Mouse (Mus musculus) cerebral cortex, adult 2 months (tissue): Measurements from ENCODE around the gene Mapk14.

ENCODE experiments used
- WGBS: fragments of 180-500 bp; shearing (Covaris S2); methylation state at CpG from one replicate; pipeline ENCODE4 v1.1.7; 2018; 5-methylcytosine and 5-hydroxymethylcytosine counted together

Mapk14 gene

GRCm38 (mm10) chr17:28739244-28739643 lies 48.1 kb downstream of the Mapk14 start:
- WGBS = 96% methylated on average over 6 of the region's 6 CpGs

- WGBS = 58% methylated on average over 11 of the region's 11 CpGs
Observed at GRCm38 (mm10) chr17:28743145-28743866, 52.2 kb downstream of the Mapk14 start.

DNA sequence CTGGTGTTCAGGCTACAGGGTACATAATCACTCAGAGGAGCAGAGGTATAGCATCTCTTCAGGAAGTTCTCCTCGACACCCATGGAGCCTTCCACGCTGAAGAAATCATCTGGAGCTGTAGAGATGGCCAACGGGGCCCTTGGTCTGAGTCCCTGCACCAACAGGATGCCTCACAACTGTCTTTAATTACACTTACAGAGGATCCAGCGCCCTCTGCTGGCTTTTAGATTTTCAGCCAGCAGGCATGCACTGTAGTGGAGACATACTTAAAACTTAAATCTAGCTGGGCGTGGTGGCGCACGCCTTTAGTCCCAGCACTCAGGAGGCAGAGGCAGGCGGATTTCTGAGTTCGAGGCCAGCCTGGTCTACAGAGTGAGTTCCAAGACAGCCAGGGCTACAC lies 52.8 kb downstream of the Mapk14 start:
- 91% methylated on average over 9 of the region's 9 CpGs for WGBS

GRCm38 (mm10) chr17:28745773-28746172 lies 54.6 kb downstream of the Mapk14 start:
- WGBS = 44% methylated on average over 6 of the region's 6 CpGs

DNA sequence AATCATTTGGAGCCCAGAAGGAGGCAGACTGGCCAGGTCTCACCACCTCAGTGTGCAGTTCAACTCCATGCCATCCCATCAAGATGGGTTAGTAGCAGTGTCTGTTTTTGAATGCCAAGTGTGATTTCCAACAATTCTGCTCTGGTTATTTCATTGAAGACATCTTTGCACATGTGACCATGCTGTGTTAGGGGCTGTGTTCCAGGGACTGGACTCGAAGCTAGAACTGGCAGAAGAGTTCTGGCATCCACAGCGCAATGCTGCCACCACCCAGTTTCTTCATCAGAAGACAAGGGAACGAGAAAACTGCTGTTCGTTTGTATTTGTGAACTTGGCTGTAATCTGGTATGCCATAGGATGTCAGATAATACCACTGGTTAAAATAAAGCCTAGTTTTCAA lies 56.9 kb downstream of the Mapk14 start:
- 52% methylated on average over 4 of the region's 4 CpGs for WGBS

GRCm38 (mm10) chr17:28750580-28750979 lies 59.5 kb downstream of the Mapk14 start:
- 52% methylated on average over 6 of the region's 6 CpGs for WGBS

- WGBS = 72% methylated on average over 5 of the region's 5 CpGs
Observed at GRCm38 (mm10) chr17:28756447-28756846, 65.3 kb downstream of the Mapk14 start.

DNA sequence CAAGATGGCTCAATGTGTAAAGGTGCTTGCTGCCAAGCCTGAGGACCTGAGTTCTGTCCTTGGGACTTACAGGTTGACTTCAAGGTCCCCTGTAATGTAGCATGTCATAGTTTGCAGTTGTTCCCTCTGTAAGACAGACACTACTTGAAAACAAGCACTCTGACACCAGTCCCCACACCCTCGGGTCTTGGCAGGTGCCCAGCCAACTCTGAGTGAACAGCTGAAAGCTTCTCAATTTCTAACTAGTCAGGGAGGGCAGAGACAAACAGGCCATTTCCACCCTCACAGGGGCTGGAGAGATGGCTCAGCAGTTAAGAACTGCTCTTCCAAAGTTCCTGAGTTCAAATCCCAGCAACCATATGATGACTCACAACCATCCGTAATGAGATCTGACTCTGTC lies 66.3 kb downstream of the Mapk14 start:
- 54% methylated on average over 2 of the region's 2 CpGs for WGBS

DNA sequence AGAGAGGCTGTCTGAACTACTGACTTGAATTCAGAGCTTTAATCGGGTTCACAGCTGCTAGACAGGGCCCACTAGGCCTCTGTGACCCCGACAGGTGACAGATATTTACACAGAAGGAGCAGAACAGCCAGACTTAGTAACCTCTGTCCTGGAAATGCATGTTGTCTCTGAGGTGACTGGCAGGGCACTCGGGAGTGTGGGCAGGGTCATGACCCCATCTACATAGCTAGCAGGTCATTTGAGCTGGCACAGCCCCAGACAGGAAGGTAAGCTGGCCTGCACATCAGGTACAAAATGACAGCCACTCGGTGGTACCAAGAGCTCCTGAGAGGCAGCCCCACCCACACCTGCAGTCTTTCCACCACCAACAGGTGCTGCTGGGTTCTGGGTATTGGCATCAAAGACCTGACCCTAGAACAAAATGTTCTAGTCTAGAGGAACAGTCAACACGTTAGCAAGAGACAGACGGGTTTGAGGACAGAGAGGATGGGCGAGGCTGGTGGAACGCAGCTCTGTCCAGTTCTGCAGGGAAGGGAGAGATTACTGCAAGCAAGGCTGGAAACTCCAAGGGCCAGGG lies 69.7 kb downstream of the Mapk14 start:
- 82% methylated on average over 8 of the region's 8 CpGs for WGBS

DNA sequence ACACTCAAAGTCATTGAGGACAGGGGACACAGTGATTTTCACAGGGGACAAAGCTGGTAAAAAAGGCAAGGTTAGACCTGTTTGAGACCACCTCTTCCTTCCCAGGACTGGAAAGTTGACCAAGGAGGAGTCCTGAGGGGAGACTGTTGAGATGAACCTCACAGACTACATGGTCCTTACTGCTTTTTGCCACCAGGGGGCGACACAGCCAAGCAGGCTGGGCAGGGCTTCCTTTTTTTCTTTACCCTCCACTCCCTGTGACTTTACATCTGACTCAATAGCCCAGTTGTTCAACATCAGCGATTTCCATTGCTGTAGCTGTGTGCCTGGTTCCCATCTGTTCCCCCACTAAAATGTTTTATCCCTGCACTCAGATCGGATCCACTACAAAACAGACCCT lies 70.7 kb downstream of the Mapk14 start:
- 7% methylated on average over 3 of the region's 3 CpGs for WGBS

DNA sequence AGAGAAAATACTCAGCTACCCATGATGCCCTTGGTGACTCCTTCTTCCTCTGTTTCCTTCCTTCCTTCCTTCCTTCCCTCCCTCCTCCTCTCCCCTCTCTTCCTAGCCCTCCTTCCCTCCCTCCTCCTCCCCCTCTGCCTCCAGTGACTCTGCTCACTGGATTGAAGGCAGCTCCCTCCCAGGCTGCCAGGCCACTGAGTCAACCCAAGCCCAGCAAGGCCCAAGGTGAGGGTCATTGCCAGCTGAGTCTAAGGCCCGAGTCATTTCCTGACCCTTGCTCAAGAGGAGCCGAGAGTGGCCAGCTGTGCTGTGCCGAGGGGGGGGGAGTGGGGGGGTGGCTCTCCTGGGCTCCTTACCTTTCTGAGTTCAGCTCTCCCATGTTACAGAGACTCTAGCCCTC lies 75.1 kb downstream of the Mapk14 start:
- 74% methylated on average over 3 of the region's 3 CpGs for WGBS

DNA sequence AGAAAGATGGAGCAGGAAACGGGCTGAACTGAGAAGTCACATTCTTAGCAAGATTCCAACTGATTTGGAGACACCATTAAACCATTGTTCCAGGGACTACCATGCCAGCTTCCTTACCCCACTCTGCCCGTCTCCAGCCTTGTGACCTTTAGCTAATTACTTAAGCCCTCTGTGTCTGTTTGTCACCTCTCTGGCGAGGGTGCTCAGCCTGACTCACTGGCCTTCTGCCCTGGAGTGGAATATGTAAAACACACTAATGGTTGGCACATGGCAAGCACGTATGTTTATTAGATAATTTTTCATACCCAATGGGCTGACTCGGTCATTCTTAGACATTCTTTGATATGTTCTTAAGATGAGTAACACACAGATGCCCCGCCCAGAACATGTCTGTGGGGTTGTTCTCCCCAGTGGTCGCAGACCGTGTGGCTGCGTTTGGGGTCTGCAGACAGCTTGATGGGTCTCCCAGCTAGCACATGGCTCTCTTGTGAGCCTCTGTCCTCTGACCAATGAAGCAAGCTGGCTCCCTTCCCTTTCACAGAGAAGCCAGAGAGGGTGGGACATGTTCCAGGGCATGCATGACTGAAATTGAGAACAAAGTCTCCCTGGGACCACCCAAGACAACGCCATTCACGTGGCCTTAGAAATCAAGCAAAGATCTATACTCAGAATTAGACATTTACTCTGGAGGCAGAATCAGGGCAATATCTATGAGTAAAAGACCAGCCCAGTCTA lies 75.8 kb downstream of the Mapk14 start:
- WGBS = 78% methylated on average over 11 of the region's 11 CpGs

DNA sequence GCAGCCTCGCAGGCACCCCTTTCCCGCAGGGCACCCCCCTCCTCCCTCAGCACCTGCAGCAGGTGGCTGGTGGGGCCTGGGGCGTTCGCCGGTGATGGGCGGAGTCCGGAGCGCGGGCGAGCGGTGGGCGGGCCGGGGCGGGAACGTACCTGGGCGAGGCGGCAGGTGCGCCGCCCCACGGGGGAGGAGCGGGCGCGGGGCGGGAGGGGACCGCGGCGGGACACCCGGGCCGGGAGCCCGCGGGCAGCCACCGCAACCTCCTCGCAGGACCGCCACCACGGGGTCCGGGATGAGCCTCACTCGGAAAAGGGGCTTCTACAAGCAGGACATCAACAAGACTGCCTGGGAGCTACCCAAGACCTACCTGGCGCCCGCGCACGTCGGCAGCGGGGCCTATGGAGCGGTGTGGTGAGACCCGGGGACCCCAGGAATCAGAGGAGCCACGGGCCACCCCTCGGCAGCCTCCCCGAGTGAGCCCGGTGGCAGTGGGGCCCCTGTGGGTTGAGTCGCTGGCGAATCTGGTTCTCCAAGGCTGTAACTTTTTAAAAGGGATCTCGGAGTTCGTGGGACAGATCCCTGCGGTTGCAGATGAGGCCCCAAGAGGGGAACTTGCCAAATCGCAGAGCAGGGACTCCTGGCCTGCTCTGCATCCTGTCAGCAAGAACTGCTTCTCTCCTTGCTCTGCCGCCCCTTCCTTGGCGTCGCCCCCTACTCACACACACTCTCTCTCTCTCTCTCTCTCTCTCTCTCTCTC lies 78.2 kb downstream of the Mapk14 start, which contains the start of gene Mapk13:
Gene Mapk13 (plus strand): TSS at position 177 of the 754 bp plus-strand sequence.
- 3% methylated on average over 54 of the region's 58 CpGs for WGBS

DNA sequence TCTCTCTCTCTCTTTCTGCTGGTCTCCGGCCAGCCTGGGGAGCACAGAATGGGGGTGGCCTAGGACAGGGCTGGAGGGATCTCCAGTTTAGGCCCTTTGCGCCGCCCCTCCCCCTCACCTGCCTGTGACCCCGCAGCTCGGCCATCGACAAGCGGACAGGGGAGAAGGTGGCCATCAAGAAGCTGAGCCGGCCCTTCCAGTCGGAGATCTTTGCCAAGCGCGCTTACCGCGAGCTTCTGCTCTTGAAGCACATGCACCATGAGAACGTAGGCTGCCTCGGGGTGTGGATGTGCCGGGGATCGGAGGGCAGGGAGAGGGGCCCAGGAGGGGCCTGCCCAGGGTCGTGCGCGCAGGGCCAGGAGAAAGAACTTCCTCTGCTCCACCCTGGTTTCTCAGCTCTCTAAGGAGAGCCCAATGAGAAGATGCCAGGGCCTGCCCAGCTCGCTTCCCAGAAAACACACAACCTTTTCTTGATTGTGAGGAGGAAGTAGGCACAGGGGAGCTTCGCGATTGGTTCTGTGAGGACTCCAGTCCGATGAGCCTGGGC lies 78.8 kb downstream of the Mapk14 start:
- WGBS = 4% methylated on average over 24 of the region's 24 CpGs

DNA sequence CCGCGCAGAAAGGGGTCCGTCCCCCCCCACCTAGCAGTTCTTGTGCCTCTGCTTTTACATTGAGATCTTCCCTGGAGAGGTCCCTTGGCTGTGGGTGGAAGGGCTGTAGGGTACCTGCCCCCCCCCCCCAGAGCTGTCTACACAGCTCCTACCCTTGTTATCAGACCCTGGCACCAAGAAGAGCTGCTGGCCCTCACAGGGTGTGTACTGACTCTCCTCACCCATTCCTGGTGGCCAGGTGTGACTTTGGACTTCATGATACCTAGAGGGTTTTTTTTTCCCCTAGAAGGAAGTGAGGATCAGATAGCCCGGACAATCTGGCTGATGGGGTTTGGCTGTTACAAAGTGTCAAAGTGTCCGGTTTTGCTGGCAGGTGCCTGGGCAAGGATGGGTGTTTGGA lies 80.2 kb downstream of the Mapk14 start:
- WGBS = 97% methylated on average over 5 of the region's 5 CpGs

DNA sequence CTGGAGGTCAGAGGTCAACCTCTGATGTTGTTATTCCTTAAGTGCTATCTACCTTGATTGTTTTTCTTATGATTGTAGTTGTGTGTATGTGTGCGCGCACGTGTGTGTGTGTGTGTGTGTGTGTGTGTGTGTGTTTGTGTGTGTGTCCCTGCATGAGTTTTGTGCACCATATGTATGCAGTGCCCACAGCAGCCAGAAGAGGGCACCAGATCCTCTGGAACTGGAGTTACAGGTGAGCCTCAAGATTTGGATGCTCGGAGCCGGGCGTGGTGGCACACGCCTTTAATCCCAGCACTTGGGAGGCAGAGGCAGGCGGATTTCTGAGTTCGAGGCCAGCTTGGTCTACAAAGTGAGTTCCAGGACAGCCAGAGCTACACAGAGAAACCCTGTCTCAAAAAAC lies 83.2 kb downstream of the Mapk14 start:
- WGBS = 96% methylated on average over 9 of the region's 9 CpGs

GRCm38 (mm10) chr17:28775161-28775560 lies 84.0 kb downstream of the Mapk14 start:
- 73% methylated on average over 4 of the region's 4 CpGs for WGBS

DNA sequence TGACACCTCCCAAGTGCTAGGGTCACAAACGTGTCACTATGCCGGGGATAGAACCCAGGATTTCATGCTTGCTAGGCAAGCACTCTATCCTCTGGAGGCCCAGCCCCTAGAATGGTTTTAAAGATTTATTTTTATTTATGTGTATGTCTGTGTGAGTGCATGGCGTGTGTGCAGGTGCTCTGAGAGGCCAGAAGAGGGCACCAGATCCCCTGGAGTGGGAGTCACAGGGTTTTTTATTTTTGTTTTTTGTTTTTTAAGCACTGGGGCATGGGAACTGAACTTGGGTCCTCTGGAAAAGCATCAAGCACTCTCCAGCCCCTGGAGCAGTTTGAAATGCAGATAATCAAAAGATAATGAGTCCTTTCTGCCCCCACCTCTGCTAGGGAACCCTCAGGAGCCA lies 85.7 kb downstream of the Mapk14 start:
- 92% methylated on average over 3 of the region's 3 CpGs for WGBS

DNA sequence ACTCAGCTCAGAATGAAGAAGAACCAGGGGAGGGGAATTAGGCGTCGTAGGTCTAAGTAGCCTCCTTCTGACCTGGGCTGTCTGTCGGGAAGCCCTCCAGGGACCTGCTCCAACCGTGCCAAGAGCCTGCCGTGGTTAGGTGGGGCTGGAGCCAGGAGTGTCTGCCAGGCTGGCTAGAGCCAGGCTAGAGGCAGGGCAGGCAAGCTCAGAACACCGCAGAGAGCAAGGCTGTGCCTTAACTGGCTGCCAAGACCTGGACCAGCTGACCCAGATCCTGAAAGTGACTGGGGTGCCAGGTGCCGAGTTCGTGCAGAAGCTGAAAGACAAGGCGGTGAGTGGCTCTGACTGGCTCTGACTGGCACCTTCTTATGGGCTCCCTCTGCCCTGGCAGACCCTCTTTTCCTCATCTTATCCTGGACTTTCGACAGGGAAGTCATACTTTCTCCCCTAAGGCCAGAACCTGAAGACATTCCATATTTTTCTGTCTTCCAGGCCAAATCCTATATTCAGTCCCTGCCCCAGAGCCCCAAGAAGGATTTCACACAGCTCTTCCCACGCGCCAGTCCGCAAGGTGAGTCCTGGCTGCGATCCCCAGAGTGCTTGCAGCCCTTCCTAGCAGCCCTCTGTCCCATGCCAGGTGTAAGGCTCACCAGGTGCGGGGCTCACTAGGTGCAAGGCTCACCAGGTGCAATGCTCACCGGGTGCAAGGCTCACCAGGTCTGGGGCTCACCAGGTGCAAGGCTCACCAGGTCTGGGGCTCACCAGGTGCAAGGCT lies 86.3 kb downstream of the Mapk14 start:
- WGBS = 71% methylated on average over 16 of the region's 16 CpGs

- 84% methylated on average over 3 of the region's 3 CpGs for WGBS
Observed at GRCm38 (mm10) chr17:28779735-28780134, 88.6 kb downstream of the Mapk14 start.

DNA sequence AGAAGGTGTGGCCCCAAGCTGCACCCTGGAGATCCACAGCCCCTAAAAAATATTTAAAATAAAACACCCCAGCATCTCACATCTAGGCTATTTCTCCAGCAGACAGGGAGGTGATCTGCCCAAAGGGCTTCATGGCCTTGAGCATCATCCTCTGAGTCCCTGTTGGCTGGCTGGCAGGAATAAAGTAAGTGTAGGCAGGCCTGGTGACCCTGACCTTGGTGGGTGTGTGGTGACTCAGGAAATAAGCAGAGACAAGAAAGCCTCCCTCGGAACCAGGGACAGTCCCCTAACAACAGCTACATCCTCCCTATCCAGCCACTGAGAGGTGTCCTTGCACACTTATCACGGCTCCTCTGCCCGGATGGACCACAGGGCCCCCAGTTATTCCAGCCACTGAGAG lies 89.7 kb downstream of the Mapk14 start:
- WGBS = 90% methylated on average over 3 of the region's 3 CpGs
